Mouse (Mus musculus) liver, embryonic 12.5 days (tissue): ENCODE results near the gene Gm10073. TPM values are rescaled to one million over a fixed set of nuclear protein-coding genes. Genes with fewer than 3 reads are reported as not detected.
"Not testable (repeated sequence)": the region's sequence is repeated elsewhere in the genome, so short reads cannot be mapped to it uniquely, and the experiment has no call there.

Source experiments
- ATAC-seq: fragments of 200-750 bp; cut with Nextera tagmentation; 2 replicates; pipeline ENCODE4 v1.8.0; 2017; ENCODE audit warnings: moderate number of reproducible peaks, mild to moderate bottlenecking, moderate library complexity
- H3K27ac ChIP-seq: fragments of 300-500 bp; sonication (generic); 2 replicates; pipeline ENCODE4 v1.5.1; 2016; ENCODE audit warnings: mild to moderate bottlenecking
- H3K27me3 ChIP-seq: fragments of 300-500 bp; sonication (generic); replicated peaks from 2 replicates; pipeline ENCODE4 v1.6.1; 2016; ENCODE audit warnings: mild to moderate bottlenecking, moderate library complexity
- H3K36me3 ChIP-seq: fragments of 300-500 bp; sonication (generic); 2 replicates; pipeline ENCODE4 v1.6.1; 2016; ENCODE audit warnings: mild to moderate bottlenecking, moderate library complexity
- H3K4me1 ChIP-seq: fragments of 300-500 bp; sonication (generic); 2 replicates; pipeline ENCODE4 v1.6.1; 2016
- H3K4me2 ChIP-seq: fragments of 300-500 bp; sonication (generic); 2 replicates; pipeline ENCODE4 v1.6.1; 2016; ENCODE audit warnings: mild to moderate bottlenecking, moderate library complexity
- H3K4me3 ChIP-seq: fragments of 300-500 bp; sonication (generic); 2 replicates; pipeline ENCODE4 v1.5.1; 2016; ENCODE audit warnings: mild to moderate bottlenecking, moderate library complexity
- H3K9ac ChIP-seq: fragments of 300-500 bp; sonication (generic); 2 replicates; pipeline ENCODE4 v1.6.1; 2016; ENCODE audit warnings: mild to moderate bottlenecking, moderate library complexity
- H3K9me3 ChIP-seq: fragments of 300-500 bp; sonication (generic); replicated peaks from 2 replicates; pipeline ENCODE4 v1.6.1; 2016; ENCODE audit warnings: mild to moderate bottlenecking, moderate library complexity
- WGBS: fragments of 180-500 bp; shearing (Covaris S2); methylation state at CpG from one replicate; pipeline ENCODE4 v1.1.7; 2016; ENCODE audit not compliant: insufficient replicate concordance; 5-methylcytosine and 5-hydroxymethylcytosine counted together
- polyA plus RNA-seq: library from polyadenylated mRNA; unstranded; fragments of >200 nt; fragmentation: Nextera tagmentation; extraction: Ambion mirVana; gene quantifications from 2 replicates; pipeline ENCODE4 v1.2.1, GENCODE M21; 2016

Gene Gm10073
- polyA plus RNA-seq, 1 experiment from 2014 or later, result 7.1 TPM

DNA sequence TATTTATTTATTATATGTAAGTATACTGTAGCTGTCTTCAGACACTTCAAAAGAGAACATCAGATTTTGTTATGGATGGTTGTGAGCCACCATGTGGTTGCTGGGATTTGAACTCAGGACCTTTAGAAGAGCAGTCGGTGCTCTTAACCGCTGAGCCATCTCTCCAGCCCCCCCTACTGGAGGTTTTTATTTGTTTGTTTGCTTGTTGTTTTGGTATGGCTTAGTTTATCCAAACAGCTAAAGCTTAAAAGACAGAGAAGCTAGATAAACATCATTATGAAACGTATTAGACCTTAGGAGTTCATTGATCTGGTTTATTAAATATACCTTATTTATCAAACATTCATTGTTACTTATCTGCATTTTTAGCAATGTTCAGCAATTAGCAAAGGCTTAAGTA is 22.4 kb upstream of the Gm10073 start:
- H3K4me3 ChIP-seq, ATAC-seq, H3K9ac ChIP-seq, H3K27ac ChIP-seq, H3K4me2 ChIP-seq, H3K9me3 ChIP-seq, H3K4me1 ChIP-seq, H3K36me3 ChIP-seq: not testable (repeated sequence)
- 77% methylated on average over 3 of the region's 3 CpGs for WGBS
- H3K27me3 ChIP-seq, result peaks cover 16% of the 10 kb centered on the region; the same call in 1 of the 2 replicates

DNA sequence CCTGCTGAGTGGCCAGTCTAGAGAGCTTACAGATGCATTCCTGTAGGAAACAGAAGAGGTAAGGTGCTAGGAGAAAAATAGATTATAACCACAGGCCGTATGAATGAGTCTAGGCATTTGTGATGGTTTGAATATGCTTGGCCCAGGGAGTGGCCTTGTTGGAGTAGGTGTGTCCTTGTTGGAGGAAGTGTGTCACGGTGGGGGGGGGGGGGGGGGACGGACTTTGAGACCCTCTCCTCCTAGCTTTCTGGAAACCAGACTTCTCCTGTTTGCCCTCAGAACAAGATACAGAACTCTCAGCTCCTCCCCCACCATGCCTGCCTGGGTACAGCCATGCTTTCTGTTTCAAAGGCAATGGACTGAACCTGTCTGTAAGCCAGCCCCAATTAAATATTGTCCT is 19.2 kb upstream of the Gm10073 start:
- no peak for ATAC-seq
- Histone ChIP-seq H3K4me1 (peaks cover 5% of the 10 kb centered on the region; the same call in 1 of the 2 replicates), H3K9me3 (no peaks in the 10 kb centered on the region), H3K36me3 (no peaks in the 10 kb centered on the region), H3K27ac (no peak overlapping the region), H3K9ac (no peak overlapping the region), H3K27me3 (no peaks in the 10 kb centered on the region), H3K4me3 (no peak overlapping the region), H3K4me2 (no peak overlapping the region)
- WGBS, result 15% methylated on average over 3 of the region's 3 CpGs

DNA sequence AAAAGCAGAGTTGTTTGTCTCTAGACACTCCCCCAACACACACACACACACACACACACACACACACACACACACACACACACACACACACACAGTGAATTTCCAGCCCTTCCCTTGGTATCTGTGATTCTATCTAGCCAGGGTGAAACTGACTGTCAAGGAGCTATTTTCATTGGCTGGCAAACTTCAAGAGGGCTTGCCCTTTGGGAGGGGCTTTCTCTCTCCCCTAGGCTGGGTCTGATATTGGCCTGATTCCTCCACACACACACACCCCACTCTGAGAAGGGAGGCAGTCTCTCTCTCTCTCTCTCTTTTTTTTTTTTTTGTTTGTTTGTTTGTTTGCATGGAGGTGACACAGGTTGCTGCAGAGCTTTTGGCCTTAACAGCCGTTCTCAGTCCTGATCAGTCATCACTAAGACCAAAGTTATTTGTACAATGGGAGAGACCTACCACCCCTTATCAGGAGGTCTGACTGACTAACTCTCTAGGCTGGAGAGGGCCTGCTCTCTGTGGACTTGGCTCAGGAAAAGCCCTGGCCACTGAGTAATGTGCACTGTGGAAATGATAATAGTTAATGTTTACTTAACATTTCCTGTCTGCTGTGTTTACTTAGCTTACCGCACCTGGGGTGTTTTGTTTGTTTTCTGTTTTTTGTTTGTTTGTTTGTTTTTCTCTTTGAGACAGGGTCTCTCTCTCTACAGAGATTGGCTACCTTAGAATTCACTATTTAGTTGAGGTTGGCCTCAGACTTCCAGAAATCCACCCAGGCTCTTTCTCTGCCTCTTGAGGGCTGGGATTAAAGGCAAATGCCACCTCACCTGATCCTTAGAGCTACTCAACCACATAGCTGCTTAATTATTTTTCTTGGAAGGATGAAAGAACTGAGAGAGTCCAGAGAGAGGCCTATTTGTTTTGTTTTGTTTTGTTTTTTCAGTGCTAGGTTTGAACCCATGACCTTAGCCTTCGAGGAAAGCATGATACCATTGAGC is 15.5 kb upstream of the Gm10073 start:
- 0 out of 2 replicates have a peak overlapping the region, but pooled peaks have one; percentile 10 for H3K27ac ChIP-seq
- 51% methylated on average over 3 of the region's 3 CpGs for WGBS

DNA sequence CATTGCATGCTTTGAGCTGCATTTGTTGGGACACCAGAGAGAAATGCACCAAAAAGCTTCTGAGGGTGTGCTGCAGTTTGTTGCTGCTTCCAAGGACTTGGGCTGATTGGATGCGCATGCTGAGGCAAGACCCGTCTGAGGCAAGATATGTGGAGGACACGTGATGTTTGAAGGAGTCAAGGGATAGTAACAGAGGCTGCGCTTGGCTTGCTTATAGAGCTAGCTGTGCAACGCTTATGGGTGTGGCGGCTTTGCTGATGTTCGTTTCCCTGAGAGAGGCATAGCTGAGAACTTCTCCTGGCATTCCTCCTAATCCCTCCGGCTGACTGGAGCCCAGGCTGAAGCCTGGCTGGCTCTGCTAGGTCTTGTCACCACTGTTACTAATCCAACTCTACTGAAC is 13.6 kb upstream of the Gm10073 start:
- H3K36me3 ChIP-seq, result no peaks in the 10 kb centered on the region
- ATAC-seq, result no peak
- H3K27ac ChIP-seq, result no peak overlapping the region
- no peak overlapping the region for H3K4me2 ChIP-seq
- H3K9me3 ChIP-seq, result no peaks in the 10 kb centered on the region
- no peak overlapping the region for H3K9ac ChIP-seq
- 69% methylated on average over 8 of the region's 8 CpGs for WGBS
- H3K27me3 ChIP-seq, result no peaks in the 10 kb centered on the region
- no peak overlapping the region for H3K4me3 ChIP-seq
- peaks cover 5% of the 10 kb centered on the region; the same call in 1 of the 2 replicates for H3K4me1 ChIP-seq

More for the DNA sequence above, 15.5 kb upstream of the Gm10073 start:
- Histone ChIP-seq H3K4me2 (no peak overlapping the region), H3K4me3 (no peak overlapping the region), H3K4me1 (peaks cover 5% of the 10 kb centered on the region; the same call in 1 of the 2 replicates), H3K9me3 (no peaks in the 10 kb centered on the region), H3K36me3 (no peaks in the 10 kb centered on the region), H3K9ac (no peak overlapping the region), H3K27me3 (no peaks in the 10 kb centered on the region)
- peak; percentile 65; the same call in 1 of the 2 replicates for ATAC-seq

GRCm38 (mm10) chr8:106585671-106586037 is 12.4 kb upstream of the Gm10073 start:
- Histone ChIP-seq H3K27me3 (no peaks in the 10 kb centered on the region), H3K9me3 (no peaks in the 10 kb centered on the region), H3K4me2 (no peak overlapping the region), H3K27ac (no peak overlapping the region), H3K4me1 (peaks cover 5% of the 10 kb centered on the region; the same call in 1 of the 2 replicates), H3K4me3 (no peak overlapping the region), H3K9ac (no peak overlapping the region), H3K36me3 (no peaks in the 10 kb centered on the region)
- no peak for ATAC-seq
- 33% methylated on average over 3 of the region's 3 CpGs for WGBS

- Histone ChIP-seq H3K9ac (no peak overlapping the region), H3K4me2 (no peak overlapping the region), H3K9me3 (no peaks in the 10 kb centered on the region), H3K27me3 (no peaks in the 10 kb centered on the region), H3K27ac (no peak overlapping the region), H3K36me3 (no peaks in the 10 kb centered on the region), H3K4me3 (no peak overlapping the region), H3K4me1 (peaks cover 5% of the 10 kb centered on the region; the same call in 1 of the 2 replicates)
- 51% methylated on average over 11 of the region's 11 CpGs for WGBS
- ATAC-seq, result no peak
Measured at GRCm38 (mm10) chr8:106584942-106585670, 11.8 kb upstream of the Gm10073 start.

GRCm38 (mm10) chr8:106581344-106582088 is 8.3 kb upstream of the Gm10073 start:
- H3K27ac ChIP-seq, result no peak overlapping the region
- H3K4me3 ChIP-seq, result no peak overlapping the region
- H3K36me3 ChIP-seq, result no peaks in the 10 kb centered on the region
- H3K27me3 ChIP-seq, result no peaks in the 10 kb centered on the region
- no peak for ATAC-seq
- H3K9ac ChIP-seq, result no peak overlapping the region
- WGBS, result 55% methylated on average over 6 of the region's 6 CpGs
- H3K4me1 ChIP-seq, result peaks cover 8% of the 10 kb centered on the region; the same call in 1 of the 2 replicates
- H3K4me2 ChIP-seq, result no peak overlapping the region
- H3K9me3 ChIP-seq, result no peaks in the 10 kb centered on the region

GRCm38 (mm10) chr8:106579510-106579909 is 6.2 kb upstream of the Gm10073 start:
- Histone ChIP-seq H3K27me3 (no peaks in the 10 kb centered on the region), H3K4me1 (peaks cover 8% of the 10 kb centered on the region; the same call in 1 of the 2 replicates), H3K27ac (no peak overlapping the region), H3K9ac (no peak overlapping the region), H3K9me3 (no peaks in the 10 kb centered on the region), H3K4me2 (no peak overlapping the region), H3K36me3 (no peaks in the 10 kb centered on the region), H3K4me3 (no peak overlapping the region)
- no peak for ATAC-seq
- 50% methylated on average over 2 of the region's 2 CpGs for WGBS

- 14% methylated on average over 6 of the region's 6 CpGs for WGBS
- ATAC-seq, result no peak
Measured at GRCm38 (mm10) chr8:106576849-106577555, 3.7 kb upstream of the Gm10073 start.

DNA sequence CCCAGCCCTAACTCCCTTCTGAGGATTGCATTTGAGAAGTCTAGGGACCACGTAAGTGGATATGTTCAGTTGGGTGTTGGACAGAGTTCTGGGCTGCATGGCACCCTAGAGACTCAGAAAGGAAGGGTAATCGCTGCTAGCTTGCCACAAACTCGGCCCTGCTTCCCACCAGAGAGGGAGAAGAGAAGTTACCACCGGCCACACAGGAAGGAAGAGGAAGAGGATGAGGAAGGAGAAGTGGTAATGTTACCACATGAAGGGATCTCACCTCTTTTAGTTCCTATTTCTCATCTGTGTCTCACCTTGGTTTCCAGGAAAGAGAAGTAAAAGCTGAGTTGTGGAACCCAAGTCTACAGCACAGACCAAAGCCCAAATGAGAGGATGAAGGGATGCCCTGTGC is 1.0 kb upstream of the Gm10073 start:
- 23% methylated on average over 4 of the region's 4 CpGs for WGBS

More at GRCm38 (mm10) chr8:106576849-106577555, 3.7 kb upstream of the Gm10073 start:
- Histone ChIP-seq H3K4me2 (no peak overlapping the region), H3K9me3 (no peaks in the 10 kb centered on the region), H3K4me3 (no peak overlapping the region), H3K36me3 (no peaks in the 10 kb centered on the region), H3K9ac (no peak overlapping the region), H3K4me1 (peaks cover 8% of the 10 kb centered on the region; the same call in 1 of the 2 replicates), H3K27ac (no peak overlapping the region), H3K27me3 (no peaks in the 10 kb centered on the region)

GRCm38 (mm10) chr8:106572175-106572574 is 1.1 kb downstream of the Gm10073 start:
- not testable (repeated sequence) for H3K27ac ChIP-seq, H3K9ac ChIP-seq, H3K9me3 ChIP-seq, ATAC-seq, H3K4me2 ChIP-seq, H3K4me1 ChIP-seq, H3K4me3 ChIP-seq, H3K36me3 ChIP-seq, H3K27me3 ChIP-seq
- WGBS, result 37% methylated on average over 1 of the region's 1 CpGs

More for the DNA sequence above, 1.0 kb upstream of the Gm10073 start:
- Histone ChIP-seq H3K9me3 (no peaks in the 10 kb centered on the region), H3K27ac (no peak overlapping the region), H3K4me2 (no peak overlapping the region), H3K27me3 (no peaks in the 10 kb centered on the region), H3K36me3 (no peaks in the 10 kb centered on the region), H3K4me1 (peaks cover 8% of the 10 kb centered on the region; the same call in 1 of the 2 replicates), H3K9ac (no peak overlapping the region), H3K4me3 (no peak overlapping the region)
- no peak for ATAC-seq
